Mouse (Mus musculus) limb, embryonic 12.5 days (tissue): ENCODE measurements around the gene Olfr288. TPM values are rescaled to one million over a fixed set of nuclear protein-coding genes. Genes with fewer than 3 reads are reported as not detected.

Experiments
- ATAC-seq: fragments of 200-750 bp; cut with Nextera tagmentation; 2 replicates; pipeline ENCODE4 v1.8.0; 2017; ENCODE audit warnings: low read depth, moderate TSS enrichment; ENCODE audit not compliant: insufficient number of reproducible peaks, insufficient read depth, low FRiP score, low TSS enrichment
- H3K27ac ChIP-seq: fragments of 300-500 bp; sonication (generic); 2 replicates; pipeline ENCODE4 v1.5.1; 2016; ENCODE audit warnings: mild to moderate bottlenecking, moderate library complexity
- H3K27me3 ChIP-seq: fragments of 300-500 bp; sonication (generic); 2 replicates; pipeline ENCODE4 v1.6.1; 2016; ENCODE audit warnings: mild to moderate bottlenecking, moderate library complexity
- H3K36me3 ChIP-seq: fragments of 300-500 bp; sonication (generic); 2 replicates; pipeline ENCODE4 v1.6.1; 2016; ENCODE audit warnings: mild to moderate bottlenecking, moderate library complexity
- H3K4me1 ChIP-seq: fragments of 300-500 bp; sonication (generic); replicated peaks from 2 replicates; pipeline ENCODE4 v1.6.1; 2016
- H3K4me2 ChIP-seq: fragments of 300-500 bp; sonication (generic); 2 replicates; pipeline ENCODE4 v1.6.1; 2016; ENCODE audit warnings: mild to moderate bottlenecking, moderate library complexity
- H3K4me3 ChIP-seq: fragments of 300-500 bp; sonication (generic); replicated peaks from 2 replicates; pipeline ENCODE4 v1.5.1; 2016; ENCODE audit warnings: mild to moderate bottlenecking
- H3K9ac ChIP-seq: fragments of 300-500 bp; sonication (generic); replicated peaks from 2 replicates; pipeline ENCODE4 v1.6.1; 2016; ENCODE audit warnings: mild to moderate bottlenecking, moderate library complexity
- H3K9me3 ChIP-seq: fragments of 300-500 bp; sonication (generic); 2 replicates; pipeline ENCODE4 v1.6.1; 2016; ENCODE audit warnings: mild to moderate bottlenecking, moderate library complexity
- whole genome bisulfite sequencing: fragments of 180-500 bp; shearing (Covaris S2); methylation state at CpG from one replicate; pipeline ENCODE4 v1.1.7; 2016; 5-methylcytosine and 5-hydroxymethylcytosine counted together
- polyA plus RNA-seq: library from polyadenylated mRNA; unstranded; fragments of >200 nt; fragmentation: Nextera tagmentation; extraction: Ambion mirVana; gene quantifications from 2 replicates; pipeline ENCODE4 v1.2.1, GENCODE M21; 2016

Gene Olfr288
- polyA plus RNA-seq, 1 experiment from 2014 or later = not detected

GRCm38 (mm10) chr15:98181856-98182570, 13.3 kb downstream of the Olfr288 start:
- Histone ChIP-seq H3K4me2 (0 out of 2 replicates have a peak overlapping the region, but pooled peaks have one; percentile 58), H3K27me3 (peaks cover 3% of the 10 kb centered on the region; the same call in 1 of the 2 replicates), H3K9ac (no peak overlapping the region), H3K36me3 (no peaks in the 10 kb centered on the region), H3K4me1 (no peaks in the 10 kb centered on the region), H3K9me3 (no peaks in the 10 kb centered on the region), H3K27ac (no peak overlapping the region), H3K4me3 (no peak overlapping the region)
- no peak for ATAC-seq
- WGBS = 74% methylated on average over 12 of the region's 12 CpGs

- H3K9me3 ChIP-seq = no peaks in the 10 kb centered on the region
- peaks cover 8% of the 10 kb centered on the region; the same call in 1 of the 2 replicates for H3K27me3 ChIP-seq
- peak overlapping the region; percentile 58 for H3K4me2 ChIP-seq
- peak; percentile 98 for ATAC-seq
- under 1% methylated on average over 30 of the region's 30 CpGs for WGBS
- H3K4me3 ChIP-seq = peak overlapping the region; percentile 47
- H3K27ac ChIP-seq = 0 out of 2 replicates have a peak overlapping the region, but pooled peaks have one; percentile 32
- peak overlapping the region; percentile 42; the same call in 1 of the 2 replicates for H3K9ac ChIP-seq
- no peaks in the 10 kb centered on the region for H3K36me3 ChIP-seq
- H3K4me1 ChIP-seq = no peaks in the 10 kb centered on the region
Observed at GRCm38 (mm10) chr15:98181132-98181711, 14.1 kb downstream of the Olfr288 start.

- Histone ChIP-seq H3K9me3 (no peaks in the 10 kb centered on the region), H3K4me3 (peak overlapping the region; percentile 47), H3K9ac (peak overlapping the region; percentile 42; the same call in 1 of the 2 replicates), H3K27me3 (peaks cover 10% of the 10 kb centered on the region), H3K4me2 (peak overlapping the region; percentile 58), H3K36me3 (no peaks in the 10 kb centered on the region), H3K27ac (no peak overlapping the region), H3K4me1 (no peaks in the 10 kb centered on the region)
- 6% methylated on average over 26 of the region's 26 CpGs for WGBS
- ATAC-seq = no peak
Observed at GRCm38 (mm10) chr15:98180567-98181131, 14.7 kb downstream of the Olfr288 start.

GRCm38 (mm10) chr15:98177320-98177719, 18.0 kb downstream of the Olfr288 start:
- Histone ChIP-seq H3K9ac (no peak overlapping the region), H3K27me3 (peaks cover 36% of the 10 kb centered on the region), H3K4me3 (no peak overlapping the region), H3K4me1 (no peaks in the 10 kb centered on the region), H3K9me3 (no peaks in the 10 kb centered on the region), H3K36me3 (no peaks in the 10 kb centered on the region), H3K27ac (no peak overlapping the region), H3K4me2 (no peak overlapping the region)
- ATAC-seq = no peak
- WGBS = 72% methylated on average over 3 of the region's 3 CpGs

- Histone ChIP-seq H3K27me3 (peaks cover 71% of the 10 kb centered on the region), H3K4me3 (no peak overlapping the region), H3K9me3 (no peaks in the 10 kb centered on the region), H3K4me2 (no peak overlapping the region), H3K4me1 (no peaks in the 10 kb centered on the region), H3K36me3 (no peaks in the 10 kb centered on the region), H3K27ac (no peak overlapping the region), H3K9ac (no peak overlapping the region)
- 41% methylated on average over 8 of the region's 8 CpGs for WGBS
- no peak for ATAC-seq
Observed at GRCm38 (mm10) chr15:98173821-98174220, 21.5 kb downstream of the Olfr288 start.

- Histone ChIP-seq H3K27me3 (peaks cover 84% of the 10 kb centered on the region), H3K9me3 (no peaks in the 10 kb centered on the region), H3K9ac (no peak overlapping the region), H3K4me2 (no peak overlapping the region), H3K4me3 (no peak overlapping the region), H3K36me3 (no peaks in the 10 kb centered on the region), H3K27ac (no peak overlapping the region), H3K4me1 (peaks cover 11% of the 10 kb centered on the region)
- WGBS = 68% methylated on average over 5 of the region's 5 CpGs
- ATAC-seq = no peak
Observed at GRCm38 (mm10) chr15:98172113-98172512, 23.2 kb downstream of the Olfr288 start.

GRCm38 (mm10) chr15:98170917-98171316, 24.4 kb downstream of the Olfr288 start:
- Histone ChIP-seq H3K27me3 (peaks cover 88% of the 10 kb centered on the region), H3K4me3 (no peak overlapping the region), H3K4me1 (peaks cover 11% of the 10 kb centered on the region), H3K9ac (no peak overlapping the region), H3K27ac (no peak overlapping the region), H3K4me2 (no peak overlapping the region), H3K36me3 (no peaks in the 10 kb centered on the region), H3K9me3 (no peaks in the 10 kb centered on the region)
- no peak for ATAC-seq
- WGBS = 60% methylated on average over 9 of the region's 9 CpGs

GRCm38 (mm10) chr15:98170365-98170764, 25.0 kb downstream of the Olfr288 start:
- no peaks in the 10 kb centered on the region for H3K9me3 ChIP-seq
- H3K4me3 ChIP-seq = no peak overlapping the region
- H3K27ac ChIP-seq = no peak overlapping the region
- H3K4me2 ChIP-seq = no peak overlapping the region
- H3K27me3 ChIP-seq = peaks cover 91% of the 10 kb centered on the region
- no peak for ATAC-seq
- H3K4me1 ChIP-seq = peaks cover 11% of the 10 kb centered on the region
- H3K9ac ChIP-seq = no peak overlapping the region
- no peaks in the 10 kb centered on the region for H3K36me3 ChIP-seq
- WGBS = 38% methylated on average over 7 of the region's 7 CpGs

GRCm38 (mm10) chr15:98168622-98169004, 26.7 kb downstream of the Olfr288 start:
- H3K36me3 ChIP-seq = no peaks in the 10 kb centered on the region
- no peaks in the 10 kb centered on the region for H3K9me3 ChIP-seq
- no peak overlapping the region for H3K27ac ChIP-seq
- peak overlapping the region; percentile 53 for H3K4me3 ChIP-seq
- WGBS = 2% methylated on average over 19 of the region's 19 CpGs
- ATAC-seq = no peak
- peak overlapping the region; percentile 94 for H3K4me2 ChIP-seq
- peaks cover 11% of the 10 kb centered on the region for H3K4me1 ChIP-seq
- H3K27me3 ChIP-seq = peaks cover 92% of the 10 kb centered on the region
- no peak overlapping the region for H3K9ac ChIP-seq

- no peak overlapping the region for H3K27ac ChIP-seq
- ATAC-seq = peak; percentile 85
- H3K9ac ChIP-seq = peak overlapping the region; percentile 59
- peaks cover 85% of the 10 kb centered on the region for H3K27me3 ChIP-seq
- no peaks in the 10 kb centered on the region for H3K36me3 ChIP-seq
- H3K4me2 ChIP-seq = peak overlapping the region; percentile 94
- H3K4me1 ChIP-seq = peaks cover 11% of the 10 kb centered on the region
- H3K9me3 ChIP-seq = no peaks in the 10 kb centered on the region
- peak overlapping the region; percentile 53 for H3K4me3 ChIP-seq
- WGBS = 1% methylated on average over 69 of the region's 69 CpGs
Observed at GRCm38 (mm10) chr15:98167645-98168621, 27.4 kb downstream of the Olfr288 start.
